Mouse (Mus musculus): ENCODE results near the gene Krt13. TPM values are rescaled to one million over a fixed set of nuclear protein-coding genes. Genes with fewer than 3 reads are reported as not detected.

Krt13 gene
- total and polyA plus RNA-seq, 2 experiments from 2014 or later = not detected

DNA sequence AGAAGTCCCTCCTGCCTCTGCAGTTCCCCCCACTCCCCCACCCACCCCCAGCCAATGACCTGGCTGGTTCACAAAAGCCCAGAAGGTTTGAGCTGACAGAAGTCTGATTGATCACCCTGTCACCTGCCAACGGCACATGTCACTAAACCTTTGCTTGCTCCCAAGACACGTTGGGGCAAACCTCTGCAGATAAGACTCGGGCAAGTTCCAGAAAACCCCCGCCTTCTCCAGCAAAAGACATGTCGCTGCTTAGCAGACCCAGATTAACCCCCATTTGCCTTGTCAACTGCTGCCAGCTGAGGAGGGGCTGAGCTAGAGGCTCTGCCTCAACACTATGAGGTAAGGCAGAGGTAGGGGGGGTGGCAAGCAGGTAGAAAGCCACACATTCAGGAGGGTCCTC, 15.2 kb upstream of the Krt13 start:
- H3K27ac ChIP-seq (ENCODE audit: low read depth) = no peak overlapping the region
- DNase-seq (ENCODE audit: low spot score) (no peak), ATAC-seq (ENCODE audit: insufficient read depth, low read depth) (no peak)
- TF ChIP-seq EP300 (IDR thresholded peaks at IDR 0.05; ENCODE audit: low read depth) (no peak), CTCF (IDR thresholded peaks at IDR 0.05; ENCODE audit: low read depth) (no peak)
- H3K9me3 ChIP-seq (replicated peaks; ENCODE audit: control insufficient read depth, low read length) = no peaks in the 10 kb centered on the region
- 0 out of 2 replicates have a peak, but pooled peaks cover 21% of the 10 kb centered on the region for H3K27me3 ChIP-seq (ENCODE audit: control insufficient read depth, insufficient read depth, low read length)
- no peak overlapping the region for H3K4me3 ChIP-seq (ENCODE audit: low read depth, low read length)
- no peak overlapping the region for H3K4me2 ChIP-seq (ENCODE audit: low read depth, low read length)
- H3K9ac ChIP-seq (replicated peaks; ENCODE audit: low read depth, low read length) = no peak overlapping the region
- H3K36me3 ChIP-seq (replicated peaks; ENCODE audit: control insufficient read depth, insufficient read depth, low read length) = no peaks in the 10 kb centered on the region
- H3K4me1 ChIP-seq (ENCODE audit: control insufficient read depth, insufficient read depth) = no peaks in the 10 kb centered on the region
- 24% methylated on average over 5 of the region's 5 CpGs for WGBS

DNA sequence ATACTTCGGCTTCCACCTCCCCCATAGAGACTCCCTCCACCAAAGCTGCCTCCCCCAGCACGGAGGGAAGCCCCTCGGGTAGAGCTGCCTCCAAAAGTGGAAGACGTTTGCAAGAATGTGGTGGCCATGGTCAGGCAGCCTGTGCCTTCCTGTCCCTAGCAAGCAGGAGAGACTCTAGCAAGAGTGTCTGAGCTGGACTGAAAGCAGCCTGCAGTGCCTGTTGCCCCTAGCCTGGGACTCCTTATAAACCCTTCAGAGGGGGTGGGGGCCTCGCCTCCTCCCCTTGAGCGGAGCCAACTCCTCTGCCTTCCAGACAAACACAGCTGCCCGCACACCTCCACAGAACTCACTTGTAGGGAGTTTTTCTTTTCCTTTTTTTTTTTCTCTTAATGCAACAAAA, 14.4 kb upstream of the Krt13 start, which contains the start of gene Krt15:
Gene Krt15, minus strand, starts transcription at position 198 of the 400 bp plus-strand sequence.
- 50% methylated on average over 7 of the region's 7 CpGs for WGBS
- H3K4me3 ChIP-seq (ENCODE audit: low read depth, low read length) = no peak within 1 kb of the TSS
- no peak within 1 kb of the TSS for H3K4me2 ChIP-seq (ENCODE audit: low read depth, low read length)
- no peak within 1 kb of the TSS for H3K9ac ChIP-seq (replicated peaks; ENCODE audit: low read depth, low read length)
- 0 out of 2 replicates have a peak, but pooled peaks cover 21% of the 10 kb centered on the region for H3K27me3 ChIP-seq (ENCODE audit: control insufficient read depth, insufficient read depth, low read length)
- H3K36me3 ChIP-seq (replicated peaks; ENCODE audit: control insufficient read depth, insufficient read depth, low read length) = no peaks in the 10 kb centered on the region
- TF ChIP-seq CTCF (IDR thresholded peaks at IDR 0.05; ENCODE audit: low read depth) = no peak
- H3K27ac ChIP-seq (ENCODE audit: low read depth) = no peak within 1 kb of the TSS
- DNase-seq (ENCODE audit: low spot score) (no peak), ATAC-seq (ENCODE audit: insufficient read depth, low read depth) (no peak)
- H3K9me3 ChIP-seq (replicated peaks; ENCODE audit: control insufficient read depth, low read length) = no peaks in the 10 kb centered on the region
- no peaks in the 10 kb centered on the region for H3K4me1 ChIP-seq (ENCODE audit: control insufficient read depth, insufficient read depth)

DNA sequence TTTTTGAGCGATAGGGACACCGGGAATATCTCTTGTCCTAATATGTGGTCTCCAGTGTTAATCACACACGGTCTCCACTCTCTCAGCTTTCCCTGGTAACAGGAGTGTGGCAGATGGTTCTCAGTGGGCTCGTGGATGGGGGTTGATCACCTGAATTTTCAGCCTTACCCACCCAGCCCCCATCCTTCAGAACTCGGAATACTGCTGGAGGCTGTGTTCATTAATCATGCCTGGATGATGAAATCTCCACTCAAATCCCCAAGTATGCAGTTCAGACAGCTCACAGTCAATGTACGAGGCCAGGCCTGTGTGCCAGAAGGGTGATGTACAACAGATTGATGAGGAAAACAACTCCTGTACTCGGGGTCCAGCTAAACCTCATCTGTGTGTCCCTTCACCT, 3.5 kb upstream of the Krt13 start:
- no peak overlapping the region for H3K4me3 ChIP-seq (ENCODE audit: low read depth, low read length)
- ATAC-seq (ENCODE audit: insufficient read depth, low read depth) (no peak), DNase-seq (ENCODE audit: low spot score) (no peak)
- no peaks in the 10 kb centered on the region for H3K27me3 ChIP-seq (ENCODE audit: control insufficient read depth, insufficient read depth, low read length)
- no peak for TF ChIP-seq EP300 (IDR thresholded peaks at IDR 0.05; ENCODE audit: low read depth)
- TF ChIP-seq CTCF (IDR thresholded peaks at IDR 0.05; ENCODE audit: low read depth) = no peak
- H3K4me1 ChIP-seq (ENCODE audit: control insufficient read depth, insufficient read depth) = no peaks in the 10 kb centered on the region
- no peak overlapping the region for H3K4me2 ChIP-seq (ENCODE audit: low read depth, low read length)
- H3K27ac ChIP-seq (ENCODE audit: low read depth) = no peak overlapping the region
- WGBS = 71% methylated on average over 7 of the region's 7 CpGs
- H3K9me3 ChIP-seq (replicated peaks; ENCODE audit: control insufficient read depth, low read length) = no peaks in the 10 kb centered on the region
- H3K9ac ChIP-seq (replicated peaks; ENCODE audit: low read depth, low read length) = no peak overlapping the region
- no peaks in the 10 kb centered on the region for H3K36me3 ChIP-seq (replicated peaks; ENCODE audit: control insufficient read depth, insufficient read depth, low read length)

DNA sequence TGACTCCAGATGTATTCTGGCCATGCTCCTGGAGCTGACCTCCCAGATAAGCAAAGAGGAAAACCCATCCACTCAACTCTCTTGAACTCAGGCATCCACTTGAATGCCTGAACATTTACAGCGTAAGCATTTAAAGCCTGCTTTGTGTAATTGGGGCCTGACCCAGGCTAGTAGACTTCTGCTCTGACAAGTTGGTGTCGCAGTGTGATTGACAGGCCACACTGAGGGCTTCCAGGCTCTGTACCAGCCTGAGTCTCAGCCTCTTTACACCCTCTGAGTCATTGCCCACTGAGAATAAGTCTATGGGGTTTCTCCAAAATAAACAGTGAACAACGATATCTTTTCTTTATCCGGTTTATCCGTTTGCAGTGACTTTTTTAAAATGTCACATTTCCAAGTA, 1.0 kb downstream of the Krt13 start:
- no peak for ATAC-seq (ENCODE audit: insufficient read depth, low read depth)
- Histone ChIP-seq H3K9ac (replicated peaks; ENCODE audit: low read depth, low read length) (no peak overlapping the region), H3K4me3 (ENCODE audit: low read depth, low read length) (no peak overlapping the region), H3K27me3 (ENCODE audit: control insufficient read depth, insufficient read depth, low read length) (no peaks in the 10 kb centered on the region), H3K4me2 (ENCODE audit: low read depth, low read length) (no peak overlapping the region), H3K4me1 (ENCODE audit: control insufficient read depth, insufficient read depth) (no peaks in the 10 kb centered on the region), H3K27ac (ENCODE audit: low read depth) (no peak overlapping the region), H3K9me3 (replicated peaks; ENCODE audit: control insufficient read depth, low read length) (no peaks in the 10 kb centered on the region), H3K36me3 (replicated peaks; ENCODE audit: control insufficient read depth, insufficient read depth, low read length) (no peaks in the 10 kb centered on the region)
- TF ChIP-seq EP300 (IDR thresholded peaks at IDR 0.05; ENCODE audit: low read depth) = no peak
- no peak for TF ChIP-seq CTCF (IDR thresholded peaks at IDR 0.05; ENCODE audit: low read depth)
- WGBS = 40% methylated on average over 5 of the region's 5 CpGs
- no peak for DNase-seq (ENCODE audit: low spot score)

DNA sequence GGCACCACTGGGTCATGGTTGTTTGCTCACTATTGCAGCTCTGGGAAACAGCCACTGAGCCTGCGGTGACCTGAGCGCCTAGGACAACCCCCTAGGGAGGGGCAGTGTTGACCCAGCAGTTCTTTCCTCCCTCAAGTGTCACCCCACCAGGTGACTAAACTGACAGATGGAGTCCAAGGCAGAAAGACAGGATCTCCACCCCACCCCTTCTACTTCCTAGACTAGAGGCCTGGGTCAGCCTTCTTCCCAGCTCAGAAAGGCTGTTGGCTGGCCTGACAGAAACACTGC, 7.7 kb downstream of the Krt13 start:
- Histone ChIP-seq H3K4me1 (ENCODE audit: control insufficient read depth, insufficient read depth) (no peaks in the 10 kb centered on the region), H3K27me3 (ENCODE audit: control insufficient read depth, insufficient read depth, low read length) (no peaks in the 10 kb centered on the region), H3K36me3 (replicated peaks; ENCODE audit: control insufficient read depth, insufficient read depth, low read length) (no peaks in the 10 kb centered on the region), H3K9me3 (replicated peaks; ENCODE audit: control insufficient read depth, low read length) (no peaks in the 10 kb centered on the region), H3K9ac (replicated peaks; ENCODE audit: low read depth, low read length) (no peak overlapping the region), H3K4me3 (ENCODE audit: low read depth, low read length) (no peak overlapping the region), H3K4me2 (ENCODE audit: low read depth, low read length) (no peak overlapping the region), H3K27ac (ENCODE audit: low read depth) (no peak overlapping the region)
- no peak for TF ChIP-seq EP300 (IDR thresholded peaks at IDR 0.05; ENCODE audit: low read depth)
- no peak for TF ChIP-seq CTCF (IDR thresholded peaks at IDR 0.05; ENCODE audit: low read depth)
- no peak for DNase-seq (ENCODE audit: low spot score)
- WGBS = 62% methylated on average over 2 of the region's 2 CpGs
- no peak for ATAC-seq (ENCODE audit: insufficient read depth, low read depth)

DNA sequence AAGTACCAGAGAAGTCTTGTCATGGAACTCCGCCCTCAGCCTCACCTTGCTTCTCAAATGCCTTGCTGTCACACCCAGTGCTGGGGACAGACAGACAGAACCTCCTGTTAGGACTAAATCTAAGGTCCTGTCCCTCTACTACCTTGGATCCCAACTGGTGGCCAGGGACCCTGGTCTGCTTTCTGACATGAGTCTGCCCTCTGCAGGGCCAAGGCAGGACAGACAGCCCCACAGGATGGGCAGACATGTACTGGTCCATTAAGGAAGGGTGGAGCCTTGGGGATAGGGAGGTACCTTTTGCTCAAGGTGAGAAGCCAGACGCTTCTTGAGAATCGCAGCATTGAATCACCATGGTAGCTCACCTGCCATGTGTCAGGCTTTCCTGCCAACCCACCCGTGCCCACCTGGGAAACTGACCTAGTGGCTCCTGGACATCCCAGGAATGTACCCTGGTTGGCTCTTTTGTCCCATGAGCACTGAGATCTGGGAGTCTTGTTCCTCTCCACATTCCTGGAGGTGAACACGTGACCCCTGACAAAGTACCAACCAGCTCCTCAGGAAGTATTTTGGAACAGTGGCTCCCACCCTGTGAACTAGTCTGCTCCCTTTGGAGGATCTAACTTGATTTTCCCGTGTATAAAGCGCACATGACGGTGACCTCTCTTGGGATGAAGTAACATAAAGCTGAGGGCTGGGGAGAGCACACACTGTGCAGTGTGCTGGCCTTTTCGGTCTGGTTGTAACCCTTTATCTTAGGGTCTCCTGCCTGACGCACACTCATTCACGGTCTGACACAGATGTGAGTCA, 8.2 kb downstream of the Krt13 start:
- no peaks in the 10 kb centered on the region for H3K36me3 ChIP-seq (replicated peaks; ENCODE audit: control insufficient read depth, insufficient read depth, low read length)
- 73% methylated on average over 11 of the region's 11 CpGs for WGBS
- H3K4me3 ChIP-seq (ENCODE audit: low read depth, low read length) = no peak overlapping the region
- no peak overlapping the region for H3K4me2 ChIP-seq (ENCODE audit: low read depth, low read length)
- no peak for DNase-seq (ENCODE audit: low spot score)
- no peak overlapping the region for H3K9ac ChIP-seq (replicated peaks; ENCODE audit: low read depth, low read length)
- no peak overlapping the region for H3K27ac ChIP-seq (ENCODE audit: low read depth)
- ATAC-seq (ENCODE audit: insufficient read depth, low read depth) = no peak
- no peaks in the 10 kb centered on the region for H3K4me1 ChIP-seq (ENCODE audit: control insufficient read depth, insufficient read depth)
- TF ChIP-seq EP300 (IDR thresholded peaks at IDR 0.05; ENCODE audit: low read depth) = no peak
- no peak for TF ChIP-seq CTCF (IDR thresholded peaks at IDR 0.05; ENCODE audit: low read depth)
- H3K9me3 ChIP-seq (replicated peaks; ENCODE audit: control insufficient read depth, low read length) = no peaks in the 10 kb centered on the region
- H3K27me3 ChIP-seq (ENCODE audit: control insufficient read depth, insufficient read depth, low read length) = no peaks in the 10 kb centered on the region
